Mouse (Mus musculus) forebrain, embryonic 16.5 days (tissue): ENCODE results near the gene Myl12a. TPM values are rescaled to one million over a fixed set of nuclear protein-coding genes. Genes with fewer than 3 reads are reported as not detected.

Experiments
- ATAC-seq: fragments of 200-750 bp; cut with Nextera tagmentation; 2 replicates; pipeline ENCODE4 v1.8.0; 2017; ENCODE audit warnings: mild to moderate bottlenecking, moderate library complexity
- H3K27ac ChIP-seq: fragments of 300-500 bp; sonication (generic); 2 replicates; pipeline ENCODE4 v1.5.1; 2014; ENCODE audit warnings: low read length, control low read depth
- H3K27me3 ChIP-seq: fragments of 300-500 bp; sonication (generic); replicated peaks from 2 replicates; pipeline ENCODE4 v1.6.1; 2014; ENCODE audit warnings: low read length; ENCODE audit not compliant: control insufficient read depth, insufficient read depth
- H3K36me3 ChIP-seq: fragments of 300-500 bp; sonication (generic); 2 replicates; pipeline ENCODE4 v1.6.1; 2014; ENCODE audit not compliant: control insufficient read depth, insufficient read depth
- H3K4me1 ChIP-seq: fragments of 300-500 bp; sonication (generic); replicated peaks from 2 replicates; pipeline ENCODE4 v1.6.1; 2014; ENCODE audit warnings: low read length; ENCODE audit not compliant: control insufficient read depth, insufficient read depth
- H3K4me2 ChIP-seq: fragments of 300-500 bp; sonication (generic); 2 replicates; pipeline ENCODE4 v1.6.1; 2014; ENCODE audit warnings: mild to moderate bottlenecking, low read length, control low read depth
- H3K4me3 ChIP-seq: fragments of 300-500 bp; sonication (generic); replicated peaks from 2 replicates; pipeline ENCODE4 v1.5.1; 2014; ENCODE audit warnings: mild to moderate bottlenecking, low read length, control low read depth
- H3K9ac ChIP-seq: fragments of 300-500 bp; sonication (generic); replicated peaks from 2 replicates; pipeline ENCODE4 v1.6.1; 2014; ENCODE audit warnings: low read depth, low read length, control low read depth
- H3K9me3 ChIP-seq: fragments of 300-500 bp; sonication (generic); 2 replicates; pipeline ENCODE4 v1.6.1; 2016; ENCODE audit warnings: low read length; ENCODE audit not compliant: control insufficient read depth
- WGBS: fragments of 180-500 bp; shearing (Covaris S2); extraction: QIAGEN DNeasy Blood & Tissue Kit; methylation state at CpG from one replicate; pipeline ENCODE4 v1.1.7; 2014; 5-methylcytosine and 5-hydroxymethylcytosine counted together
- polyA plus RNA-seq: library from polyadenylated mRNA; unstranded; fragments of >200 nt; fragmentation: Nextera tagmentation; extraction: Ambion mirVana; gene quantifications from 2 replicates; pipeline ENCODE4 v1.2.1, GENCODE M21; 2015

The Myl12a gene
- polyA plus RNA-seq, 1 experiment from 2014 or later: 110 TPM

- 62% methylated on average over 4 of the region's 4 CpGs for WGBS
- H3K4me3 ChIP-seq: peak overlapping the region; percentile 92
- H3K36me3 ChIP-seq: no peaks in the 10 kb centered on the region
- no peak overlapping the region for H3K27ac ChIP-seq
- H3K9ac ChIP-seq: no peak overlapping the region
- H3K27me3 ChIP-seq: no peaks in the 10 kb centered on the region
- peak overlapping the region; percentile 82 for H3K4me2 ChIP-seq
- no peaks in the 10 kb centered on the region for H3K9me3 ChIP-seq
- ATAC-seq: no peak
- peaks cover 13% of the 10 kb centered on the region for H3K4me1 ChIP-seq
Measured at GRCm38 (mm10) chr17:71003112-71003511, 434 bp upstream of the Myl12a start.

GRCm38 (mm10) chr17:71002081-71002743 lies 466 bp downstream of the Myl12a start, which contains the start of gene Myom1:
Gene Myom1, plus strand, starts transcription at chr17:71002633.
- peak; percentile 94 for ATAC-seq
- WGBS: under 1% methylated on average over 64 of the region's 65 CpGs
- Histone ChIP-seq H3K4me1 (peaks cover 13% of the 10 kb centered on the region), H3K9me3 (no peaks in the 10 kb centered on the region), H3K27ac (peak within 1 kb of the TSS; percentile 95), H3K4me2 (peak within 1 kb of the TSS; percentile 82), H3K36me3 (no peaks in the 10 kb centered on the region), H3K4me3 (peak within 1 kb of the TSS; percentile 92), H3K9ac (peak within 1 kb of the TSS; percentile 81), H3K27me3 (no peaks in the 10 kb centered on the region)

GRCm38 (mm10) chr17:71001699-71002080 lies 988 bp downstream of the Myl12a start:
- under 1% methylated on average over 41 of the region's 43 CpGs for WGBS
- H3K4me3 ChIP-seq: peak overlapping the region; percentile 92
- peak overlapping the region; percentile 82 for H3K4me2 ChIP-seq
- no peaks in the 10 kb centered on the region for H3K36me3 ChIP-seq
- no peaks in the 10 kb centered on the region for H3K9me3 ChIP-seq
- peaks cover 13% of the 10 kb centered on the region for H3K4me1 ChIP-seq
- peak overlapping the region; percentile 81 for H3K9ac ChIP-seq
- H3K27me3 ChIP-seq: no peaks in the 10 kb centered on the region
- H3K27ac ChIP-seq: peak overlapping the region; percentile 95
- peak; percentile 61 for ATAC-seq

GRCm38 (mm10) chr17:71001067-71001466 lies 1.6 kb downstream of the Myl12a start:
- Histone ChIP-seq H3K9me3 (no peaks in the 10 kb centered on the region), H3K27ac (no peak overlapping the region), H3K4me2 (peak overlapping the region; percentile 82), H3K4me3 (peak overlapping the region; percentile 92), H3K9ac (no peak overlapping the region), H3K36me3 (no peaks in the 10 kb centered on the region), H3K4me1 (peaks cover 13% of the 10 kb centered on the region), H3K27me3 (no peaks in the 10 kb centered on the region)
- ATAC-seq: no peak
- 11% methylated on average over 6 of the region's 6 CpGs for WGBS

GRCm38 (mm10) chr17:71000255-71000654 lies 2.4 kb downstream of the Myl12a start:
- no peak for ATAC-seq
- Histone ChIP-seq H3K4me2 (no peak overlapping the region), H3K9me3 (no peaks in the 10 kb centered on the region), H3K36me3 (no peaks in the 10 kb centered on the region), H3K4me1 (peaks cover 13% of the 10 kb centered on the region), H3K27ac (no peak overlapping the region), H3K4me3 (no peak overlapping the region), H3K27me3 (no peaks in the 10 kb centered on the region), H3K9ac (no peak overlapping the region)
- 78% methylated on average over 2 of the region's 2 CpGs for WGBS

- no peak overlapping the region for H3K27ac ChIP-seq
- H3K36me3 ChIP-seq: no peaks in the 10 kb centered on the region
- H3K9me3 ChIP-seq: no peaks in the 10 kb centered on the region
- peaks cover 13% of the 10 kb centered on the region for H3K4me1 ChIP-seq
- WGBS: 70% methylated on average over 5 of the region's 5 CpGs
- H3K4me3 ChIP-seq: no peak overlapping the region
- no peak for ATAC-seq
- no peak overlapping the region for H3K4me2 ChIP-seq
- no peak overlapping the region for H3K9ac ChIP-seq
- no peaks in the 10 kb centered on the region for H3K27me3 ChIP-seq
Measured at GRCm38 (mm10) chr17:70999187-70999586, 3.5 kb downstream of the Myl12a start.

GRCm38 (mm10) chr17:70998400-70998975 lies 4.2 kb downstream of the Myl12a start:
- Histone ChIP-seq H3K9ac (no peak overlapping the region), H3K36me3 (no peaks in the 10 kb centered on the region), H3K27ac (no peak overlapping the region), H3K4me2 (no peak overlapping the region), H3K4me1 (peaks cover 16% of the 10 kb centered on the region), H3K4me3 (no peak overlapping the region), H3K27me3 (no peaks in the 10 kb centered on the region), H3K9me3 (no peaks in the 10 kb centered on the region)
- WGBS: 83% methylated on average over 9 of the region's 9 CpGs
- ATAC-seq: no peak

- Histone ChIP-seq H3K27me3 (no peaks in the 10 kb centered on the region), H3K4me3 (no peak overlapping the region), H3K9ac (no peak overlapping the region), H3K4me1 (peaks cover 12% of the 10 kb centered on the region), H3K36me3 (no peaks in the 10 kb centered on the region), H3K27ac (no peak overlapping the region), H3K4me2 (no peak overlapping the region), H3K9me3 (no peaks in the 10 kb centered on the region)
- 91% methylated on average over 6 of the region's 6 CpGs for WGBS
- no peak for ATAC-seq
Measured at GRCm38 (mm10) chr17:70997836-70998235, 4.8 kb downstream of the Myl12a start.

- no peak overlapping the region for H3K4me3 ChIP-seq
- H3K9me3 ChIP-seq: no peaks in the 10 kb centered on the region
- 96% methylated on average over 6 of the region's 6 CpGs for WGBS
- H3K27ac ChIP-seq: no peak overlapping the region
- H3K9ac ChIP-seq: no peak overlapping the region
- no peak for ATAC-seq
- H3K4me1 ChIP-seq: peaks cover 12% of the 10 kb centered on the region
- H3K27me3 ChIP-seq: no peaks in the 10 kb centered on the region
- no peaks in the 10 kb centered on the region for H3K36me3 ChIP-seq
- no peak overlapping the region for H3K4me2 ChIP-seq
Measured at GRCm38 (mm10) chr17:70995551-70995950, 7.1 kb downstream of the Myl12a start.
